ENCODE assay signal across 21 mouse cellular contexts in the genomic region with DNA sequence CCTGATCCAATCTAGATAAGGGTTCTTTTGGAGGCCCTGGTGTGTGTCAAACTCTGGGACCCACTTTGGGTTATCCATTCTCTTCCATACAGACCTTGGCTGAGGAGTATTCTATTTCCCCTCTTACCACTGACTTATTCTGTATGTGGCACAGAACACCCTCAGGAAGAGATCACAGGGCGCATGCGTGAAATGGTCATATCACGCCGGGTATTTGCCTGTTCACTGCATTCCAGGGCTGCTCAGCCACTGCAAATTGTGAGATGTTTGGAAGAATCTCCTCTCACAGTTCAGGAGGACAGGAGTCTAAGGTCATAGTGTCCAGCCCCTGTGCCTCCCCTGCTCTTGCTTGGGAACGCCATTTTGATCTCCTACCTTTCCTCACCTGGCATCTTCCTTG. TPM values are rescaled to one million over a fixed set of nuclear protein-coding genes. Genes with fewer than 3 reads are reported as not detected.
DNase-seq lines count a peak whose midpoint lies in the region; ATAC-seq and TF ChIP-seq lines count a peak whose summit lies in the region.
"Had no signal": no experiment of that assay in that cellular context is flagged by ENCODE, and none has a peak within 500 bp of the region (broad histone marks: within the 10 kb centered on the region; RNA-seq: fewer than 3 reads in every experiment).

No protein-coding gene starts in this region.

- no peaks in the 10 kb centered on the region for H3K9me3 ChIP-seq in hindbrain, postnatal 0 days (ENCODE audit: low read length)
- H3K9me3 ChIP-seq in hindbrain, embryonic 13.5 days: no peaks in the 10 kb centered on the region
- no peaks in the 10 kb centered on the region for H3K9me3 ChIP-seq in forebrain, embryonic 12.5 days
- H3K9me3 ChIP-seq in midbrain, embryonic 13.5 days: no peaks in the 10 kb centered on the region
- no peaks in the 10 kb centered on the region for H3K9me3 ChIP-seq in neural tube, embryonic 15.5 days (replicated peaks)
- H3K9me3 ChIP-seq: embryonic facial prominence, embryonic 12.5 days; G1E; heart, embryonic 15.5 days; kidney, embryonic 15.5 days; lung, embryonic 15.5 days had no signal

- H3K27ac ChIP-seq in hindbrain, postnatal 0 days: 0 out of 2 replicates have a peak overlapping the region, but pooled peaks have one; percentile 11
- H3K27ac ChIP-seq in hindbrain, embryonic 13.5 days: no peak overlapping the region
- H3K27ac ChIP-seq in forebrain, embryonic 12.5 days: peak overlapping the region; percentile 93
- peak overlapping the region; percentile 83 for H3K27ac ChIP-seq in midbrain, embryonic 13.5 days
- H3K27ac ChIP-seq in neural tube, embryonic 15.5 days (replicated peaks): no peak overlapping the region
- H3K27ac ChIP-seq: embryonic facial prominence, embryonic 12.5 days; heart, adult 2 months; heart, embryonic 15.5 days; kidney, embryonic 15.5 days; liver, embryonic 14.5 days; lung, embryonic 15.5 days had no signal

- 83% methylated on average over 5 of the region's 5 CpGs for WGBS in hindbrain, postnatal 0 days
- WGBS in hindbrain, embryonic 13.5 days: 82% methylated on average over 5 of the region's 5 CpGs
- 90% methylated on average over 5 of the region's 5 CpGs for WGBS in forebrain, embryonic 12.5 days
- WGBS in midbrain, embryonic 13.5 days: 85% methylated on average over 5 of the region's 5 CpGs
- WGBS in neural tube, embryonic 15.5 days: 88% methylated on average over 5 of the region's 5 CpGs

- H3K4me1 ChIP-seq in hindbrain, postnatal 0 days (ENCODE audit: insufficient read depth, low read length): peaks cover 8% of the 10 kb centered on the region
- H3K4me1 ChIP-seq in hindbrain, embryonic 13.5 days (replicated peaks): peaks cover 40% of the 10 kb centered on the region
- H3K4me1 ChIP-seq in forebrain, embryonic 12.5 days: peaks cover 53% of the 10 kb centered on the region
- H3K4me1 ChIP-seq in midbrain, embryonic 13.5 days (replicated peaks): peaks cover 52% of the 10 kb centered on the region
- H3K4me1 ChIP-seq in neural tube, embryonic 15.5 days: peaks cover 22% of the 10 kb centered on the region

- no peak for DNase-seq in hindbrain, postnatal 0 days (ENCODE audit: low spot score)
- no peak for DNase-seq in adrenal gland, postnatal 10 days
- DNase-seq in left cerebral cortex, adult 11 months (ENCODE audit: low spot score): no peak
- DNase-seq: cerebellum, adult 8-10 months; gastrocnemius, postnatal 25 days; heart, adult 2 months; lung, postnatal 4 days; right cerebral cortex, postnatal 25 days; thymus, adult 2 months had no signal

- no peak for TF ChIP-seq CTCF in hindbrain, postnatal 0 days (IDR thresholded peaks at IDR 0.05; ENCODE audit: low read depth)

- H3K9ac ChIP-seq in hindbrain, postnatal 0 days (replicated peaks; ENCODE audit: low read length): no peak overlapping the region
- no peak overlapping the region for H3K9ac ChIP-seq in hindbrain, embryonic 13.5 days
- H3K9ac ChIP-seq in forebrain, embryonic 12.5 days: no peak overlapping the region
- H3K9ac ChIP-seq in midbrain, embryonic 13.5 days (replicated peaks): no peak overlapping the region
- no peak overlapping the region for H3K9ac ChIP-seq in neural tube, embryonic 15.5 days (replicated peaks)
- H3K9ac ChIP-seq: embryonic facial prominence, embryonic 12.5 days; heart, embryonic 15.5 days; kidney, embryonic 15.5 days; liver, embryonic 14.5 days; lung, embryonic 15.5 days had no signal

- no peak for ATAC-seq in hindbrain, postnatal 0 days
- no peak for ATAC-seq in hindbrain, embryonic 13.5 days (ENCODE audit: low FRiP score)
- ATAC-seq in forebrain, embryonic 12.5 days (ENCODE audit: low FRiP score): no peak
- no peak for ATAC-seq in midbrain, embryonic 13.5 days
- ATAC-seq in neural tube, embryonic 15.5 days (ENCODE audit: low FRiP score): no peak
- ATAC-seq: intestine, postnatal 0 days had no signal

- no peaks in the 10 kb centered on the region for H3K27me3 ChIP-seq in hindbrain, postnatal 0 days (ENCODE audit: insufficient read depth, low read length)
- H3K27me3 ChIP-seq in hindbrain, embryonic 13.5 days: no peaks in the 10 kb centered on the region
- H3K27me3 ChIP-seq in forebrain, embryonic 12.5 days: 0 out of 2 replicates have a peak, but pooled peaks cover 3% of the 10 kb centered on the region
- no peaks in the 10 kb centered on the region for H3K27me3 ChIP-seq in midbrain, embryonic 13.5 days
- no peaks in the 10 kb centered on the region for H3K27me3 ChIP-seq in neural tube, embryonic 15.5 days (replicated peaks)

- no peaks in the 10 kb centered on the region for H3K36me3 ChIP-seq in hindbrain, postnatal 0 days (ENCODE audit: insufficient read depth, low read length)
- H3K36me3 ChIP-seq in hindbrain, embryonic 13.5 days: peaks cover 7% of the 10 kb centered on the region
- peaks cover 1% of the 10 kb centered on the region; the same call in 1 of the 2 replicates for H3K36me3 ChIP-seq in forebrain, embryonic 12.5 days (replicated peaks)
- H3K36me3 ChIP-seq in midbrain, embryonic 13.5 days: peaks cover 9% of the 10 kb centered on the region; the same call in 1 of the 2 replicates
- peaks cover 8% of the 10 kb centered on the region; the same call in 1 of the 2 replicates for H3K36me3 ChIP-seq in neural tube, embryonic 15.5 days
- H3K36me3 ChIP-seq: G1E; heart, embryonic 15.5 days had no signal

- no peak overlapping the region for H3K4me3 ChIP-seq in hindbrain, postnatal 0 days (ENCODE audit: low read length)
- no peak overlapping the region for H3K4me3 ChIP-seq in hindbrain, embryonic 13.5 days
- no peak overlapping the region for H3K4me3 ChIP-seq in forebrain, embryonic 12.5 days (replicated peaks)
- H3K4me3 ChIP-seq in midbrain, embryonic 13.5 days (replicated peaks): no peak overlapping the region
- no peak overlapping the region for H3K4me3 ChIP-seq in neural tube, embryonic 15.5 days (replicated peaks)
- H3K4me3 ChIP-seq: embryonic facial prominence, embryonic 12.5 days; erythroblast, embryonic 14.5 days; heart, adult 2 months; heart, embryonic 15.5 days; kidney, embryonic 15.5 days; lung, embryonic 15.5 days had no signal

- H3K4me2 ChIP-seq in hindbrain, postnatal 0 days (ENCODE audit: low read depth, low read length): no peak overlapping the region
- no peak overlapping the region for H3K4me2 ChIP-seq in hindbrain, embryonic 13.5 days
- 0 out of 2 replicates have a peak overlapping the region, but pooled peaks have one; percentile 4 for H3K4me2 ChIP-seq in forebrain, embryonic 12.5 days
- H3K4me2 ChIP-seq in midbrain, embryonic 13.5 days (replicated peaks): no peak overlapping the region
- no peak overlapping the region for H3K4me2 ChIP-seq in neural tube, embryonic 15.5 days
- H3K4me2 ChIP-seq: embryonic facial prominence, embryonic 12.5 days; heart, embryonic 15.5 days; kidney, embryonic 15.5 days; lung, embryonic 15.5 days had no signal

RNA-seq across cellular contexts. Expression of a gene that starts 3.0 kb away (rescaled TPM):
- 298 and 316 TPM in 2 replicates for total RNA-seq in hindbrain, postnatal 0 days (2014; rRNA removed)
- polyA plus RNA-seq in hindbrain, postnatal 0 days (2015; fragmentation: Nextera tagmentation; extraction: Ambion mirVana): 94.1 and 94.2 TPM in 2 replicates
- polyA plus RNA-seq in hindbrain, embryonic 13.5 days (2015; fragmentation: Nextera tagmentation; extraction: Ambion mirVana): 119 and 125 TPM in 2 replicates
- polyA plus RNA-seq in forebrain, embryonic 12.5 days (2016; fragmentation: Nextera tagmentation; extraction: Ambion mirVana): 90.2 and 110 TPM in 2 replicates
- 130 and 141 TPM in 2 replicates for polyA plus RNA-seq in midbrain, embryonic 13.5 days (2015; fragmentation: Nextera tagmentation; extraction: Ambion mirVana)
- polyA plus RNA-seq in neural tube, embryonic 15.5 days (2015; fragmentation: Nextera tagmentation; extraction: Ambion mirVana): 104 and 120 TPM in 2 replicates
- 10 to 100 TPM; 43.0 to 52.5 TPM for total RNA-seq in adrenal gland, postnatal 10 days (2021)
- polyA plus RNA-seq: G1E had no signal

Comparison
In these comparisons a context has a peak if more than half of its experiments do, and no peak if none do; other contexts are left out.
1. H3K27ac ChIP-seq: peak in hindbrain, postnatal 0 days (single experiment), forebrain, embryonic 12.5 days (single experiment) and midbrain, embryonic 13.5 days (single experiment); none in hindbrain, embryonic 13.5 days (single experiment) and neural tube, embryonic 15.5 days (single experiment).